ENCODE assay signal across 8 mouse cellular contexts in the genomic region with DNA sequence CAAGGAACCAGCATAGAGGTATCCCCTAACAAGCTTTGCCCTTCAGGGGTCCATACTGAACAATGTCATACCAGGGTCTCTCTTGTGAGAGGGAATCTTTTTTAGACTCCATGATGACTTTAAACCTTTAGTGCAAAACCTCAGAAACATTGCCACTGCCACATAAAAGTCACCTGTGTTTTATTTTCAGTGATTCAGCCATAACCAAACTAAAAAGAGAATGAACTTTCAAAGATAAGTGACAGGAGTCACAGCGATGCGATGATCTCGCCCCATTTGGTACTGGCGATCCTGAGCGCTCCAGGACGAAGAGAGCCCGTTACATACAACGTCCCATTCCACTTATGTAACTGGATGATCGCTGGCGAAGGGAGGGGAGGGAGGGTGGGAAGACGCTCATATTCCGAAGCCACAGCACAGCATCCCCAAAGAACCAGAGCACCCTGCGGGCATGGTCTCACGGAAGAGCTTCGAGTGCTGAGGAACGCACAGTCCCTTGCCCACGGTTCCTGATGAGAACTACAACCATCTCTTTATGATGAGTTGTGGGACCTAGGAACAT. TPM values are rescaled to one million over a fixed set of nuclear protein-coding genes. Genes with fewer than 3 reads are reported as not detected.
A peak's percentile ranks its signal among the peaks of the same experiment; 100 is the strongest.
DNase-seq lines count a peak whose midpoint lies in the region; ATAC-seq and TF ChIP-seq lines count a peak whose summit lies in the region.

No protein-coding gene starts in this region.

- ATAC-seq in heart, embryonic 15.5 days (replicated peaks; ENCODE audit: insufficient number of reproducible peaks, insufficient read depth, low FRiP score, low read depth) = no peak
- no peak for ATAC-seq in liver, embryonic 14.5 days (ENCODE audit: insufficient read depth)
- ATAC-seq in stomach, postnatal 0 days (ENCODE audit: low FRiP score, low TSS enrichment) = no peak

- H3K9ac ChIP-seq in heart, embryonic 15.5 days = peak overlapping the region; percentile 84
- peak overlapping the region; percentile 79 for H3K9ac ChIP-seq in liver, embryonic 14.5 days (replicated peaks)
- H3K9ac ChIP-seq in stomach, postnatal 0 days (ENCODE audit: low read length) = peak overlapping the region; percentile 80

- no peak for TF ChIP-seq CTCF in liver, embryonic 14.5 days (IDR thresholded peaks at IDR 0.05; ENCODE audit: low read depth)
- no peak for TF ChIP-seq CTCF in stomach, postnatal 0 days (IDR thresholded peaks at IDR 0.05; ENCODE audit: low read depth)

- WGBS in heart, embryonic 15.5 days = 13% methylated on average over 17 of the region's 17 CpGs
- 16% methylated on average over 17 of the region's 17 CpGs for WGBS in liver, embryonic 14.5 days (ENCODE audit: insufficient replicate concordance)
- 19% methylated on average over 17 of the region's 17 CpGs for WGBS in stomach, postnatal 0 days

- DNase-seq in cerebellum, adult 8-10 months = peak; percentile 25
- no peak for DNase-seq in cerebellum, postnatal 10 days
- peak; percentile 4 for DNase-seq in retina, postnatal 7 days (ENCODE audit: low read depth, low spot score)
- DNase-seq in retina, postnatal 1 day = no peak
- no peak for DNase-seq in liver, embryonic 14.5 days (ENCODE audit: low read depth in 3 of 3, low spot score in 3 of 3)
- DNase-seq in stomach, postnatal 0 days (ENCODE audit: low spot score) = no peak
- no peak for DNase-seq in right cerebral cortex, postnatal 25 days

- no peaks in the 10 kb centered on the region for H3K27me3 ChIP-seq in heart, embryonic 15.5 days
- H3K27me3 ChIP-seq in liver, embryonic 14.5 days (ENCODE audit: control insufficient read depth, insufficient read depth, low read length) = no peaks in the 10 kb centered on the region
- no peaks in the 10 kb centered on the region for H3K27me3 ChIP-seq in stomach, postnatal 0 days (ENCODE audit: control insufficient read depth, insufficient read depth, low read length)

- H3K4me3 ChIP-seq in heart, embryonic 15.5 days = peak overlapping the region; percentile 68
- peak overlapping the region; percentile 82 to 97 for H3K4me3 ChIP-seq in liver, embryonic 14.5 days (ENCODE audit: insufficient read depth in 1 of 2, low read depth in 2 of 2, low read length in 2 of 2)
- peak overlapping the region; percentile 61 for H3K4me3 ChIP-seq in stomach, postnatal 0 days (ENCODE audit: low read depth, low read length)

- peak overlapping the region; percentile 96 for H3K27ac ChIP-seq in heart, embryonic 15.5 days
- H3K27ac ChIP-seq in liver, embryonic 14.5 days = peak overlapping the region; percentile 81; the same call in 1 of the 2 replicates
- peak overlapping the region; percentile 93 for H3K27ac ChIP-seq in stomach, postnatal 0 days (replicated peaks)

- H3K9me3 ChIP-seq in heart, embryonic 15.5 days (replicated peaks) = no peaks in the 10 kb centered on the region
- H3K9me3 ChIP-seq in liver, embryonic 14.5 days (ENCODE audit: control insufficient read depth, low read length) = no peaks in the 10 kb centered on the region
- no peaks in the 10 kb centered on the region for H3K9me3 ChIP-seq in stomach, postnatal 0 days (ENCODE audit: control insufficient read depth, low read length)

- TF ChIP-seq EP300 in liver, embryonic 14.5 days (IDR thresholded peaks at IDR 0.05; ENCODE audit: low read depth) = no peak
- TF ChIP-seq EP300 in stomach, postnatal 0 days (optimal IDR thresholded peaks at IDR 0.05) = no peak

- no peaks in the 10 kb centered on the region for H3K36me3 ChIP-seq in heart, embryonic 15.5 days
- H3K36me3 ChIP-seq in liver, embryonic 14.5 days (replicated peaks; ENCODE audit: control insufficient read depth, insufficient read depth, low read depth) = no peaks in the 10 kb centered on the region
- no peaks in the 10 kb centered on the region for H3K36me3 ChIP-seq in stomach, postnatal 0 days (ENCODE audit: control insufficient read depth, insufficient read depth, low read length)

- peaks cover 12% of the 10 kb centered on the region; the same call in 1 of the 2 replicates for H3K4me1 ChIP-seq in heart, embryonic 15.5 days (replicated peaks)
- H3K4me1 ChIP-seq in liver, embryonic 14.5 days (replicated peaks; ENCODE audit: control insufficient read depth in 2 of 2, insufficient read depth in 2 of 2, low read length in 1 of 2) = peaks cover 5 to 8% of the 10 kb centered on the region in 2 experiments
- H3K4me1 ChIP-seq in stomach, postnatal 0 days (replicated peaks; ENCODE audit: control insufficient read depth, insufficient read depth) = no peaks in the 10 kb centered on the region

- peak overlapping the region; percentile 65 for H3K4me2 ChIP-seq in heart, embryonic 15.5 days
- H3K4me2 ChIP-seq in liver, embryonic 14.5 days (ENCODE audit: low read depth) = peak overlapping the region; percentile 74
- H3K4me2 ChIP-seq in stomach, postnatal 0 days (replicated peaks; ENCODE audit: low read depth) = peak overlapping the region; percentile 56

RNA-seq across cellular contexts. Expression of a gene that starts 42.9 kb away (rescaled TPM):
- not detected in 2 replicates for polyA plus RNA-seq in heart, embryonic 15.5 days (2015; fragmentation: Nextera tagmentation; extraction: Ambion mirVana)
- not detected in 2 replicates for polyA plus RNA-seq in liver, embryonic 14.5 days (2012; rRNA removed)
- not detected in 2 replicates for polyA plus RNA-seq in liver, embryonic 14.5 days (2014; fragmentation: Nextera tagmentation; extraction: Ambion mirVana)
- polyA plus RNA-seq in stomach, postnatal 0 days (2015; fragmentation: Nextera tagmentation; extraction: Ambion mirVana) = not detected in 2 replicates

RNA-seq across cellular contexts. Expression of a gene that starts 50.8 kb away (rescaled TPM):
- polyA plus RNA-seq in heart, embryonic 15.5 days (2015; fragmentation: Nextera tagmentation; extraction: Ambion mirVana) = 10.5 and 12.0 TPM in 2 replicates
- 2.2 and 3.2 TPM in 2 replicates for polyA plus RNA-seq in liver, embryonic 14.5 days (2012; rRNA removed)
- 4.4 and 6.0 TPM in 2 replicates for polyA plus RNA-seq in liver, embryonic 14.5 days (2014; fragmentation: Nextera tagmentation; extraction: Ambion mirVana)
- polyA plus RNA-seq in stomach, postnatal 0 days (2015; fragmentation: Nextera tagmentation; extraction: Ambion mirVana) = 6.8 and 6.9 TPM in 2 replicates

Comparison
In these comparisons a context has a peak if more than half of its experiments do, and no peak if none do; other contexts are left out.
1. DNase-seq: peak in cerebellum, adult 8-10 months (single experiment) and retina, postnatal 7 days (single experiment); none in cerebellum, postnatal 10 days (0 of 2), retina, postnatal 1 day (single experiment), liver, embryonic 14.5 days (0 of 3), stomach, postnatal 0 days (single experiment) and right cerebral cortex, postnatal 25 days (single experiment).
2. Peak in every context shown above with its lines, with median percentiles within 50 percentile points of each other: H3K27ac ChIP-seq, H3K4me2 ChIP-seq, H3K4me3 ChIP-seq and H3K9ac ChIP-seq.